Mouse (Mus musculus) small intestine, adult 2 months (tissue): ENCODE results near the gene Ptprk. TPM values are rescaled to one million over a fixed set of nuclear protein-coding genes. Genes with fewer than 3 reads are reported as not detected.

Source experiments
- H3K27ac ChIP-seq: fragments of 200-500 bp; 2 replicates; pipeline ENCODE4 v1.5.1; 2012; ENCODE audit warnings: low read depth, low read length, control low read depth, inconsistent platforms; ENCODE audit not compliant: insufficient read depth
- H3K27me3 ChIP-seq: fragments of 200-500 bp; 2 replicates; pipeline ENCODE4 v1.6.1; 2012; ENCODE audit warnings: mild to moderate bottlenecking, moderate library complexity, low read length, inconsistent platforms; ENCODE audit not compliant: control insufficient read depth, insufficient read depth
- H3K36me3 ChIP-seq: fragments of 200-500 bp; 2 replicates; pipeline ENCODE4 v1.6.1; 2012; ENCODE audit warnings: mild to moderate bottlenecking, low read length, control low read depth, inconsistent platforms; ENCODE audit not compliant: control insufficient read depth, insufficient read depth
- H3K4me1 ChIP-seq: fragments of 200-500 bp; 2 replicates; pipeline ENCODE4 v1.6.1; 2012; ENCODE audit warnings: low read length, inconsistent platforms, mixed read lengths; ENCODE audit not compliant: control insufficient read depth, insufficient read depth, insufficient read length
- H3K4me3 ChIP-seq: fragments of 200-500 bp; 2 replicates; pipeline ENCODE4 v1.5.1; 2012; ENCODE audit warnings: low read depth, mild to moderate bottlenecking, control low read depth, inconsistent platforms, low read length, moderate library complexity
- CTCF ChIP-seq: fragments of 200-500 bp; IDR thresholded peaks from 2 replicates; pipeline ENCODE4 v1.5.1; 2012; ENCODE audit warnings: low read depth, mild to moderate bottlenecking, control low read depth, inconsistent platforms, low read length, moderate library complexity, mixed read lengths; ENCODE audit not compliant: insufficient replicate concordance, insufficient read length; ENCODE audit errors: extremely low read depth
- POLR2A ChIP-seq: fragments of 200-500 bp; IDR thresholded peaks from 2 replicates; pipeline ENCODE4 v1.6.1; 2012; ENCODE audit warnings: low read depth, mild to moderate bottlenecking, control low read depth, inconsistent platforms, low read length, moderate library complexity
- WGBS: fragments of 180-500 bp; shearing (Covaris S2); methylation state at CpG from one replicate; pipeline ENCODE4 v1.1.7; 2018; 5-methylcytosine and 5-hydroxymethylcytosine counted together
- polyA plus RNA-seq: library from polyadenylated mRNA; depleted of rRNA; stranded (reverse); fragments of >200 nt; gene quantifications from 2 replicates; pipeline ENCODE4 v1.2.3, GENCODE M21; 2012

The Ptprk gene
- polyA plus RNA-seq, 1 experiment: 11.3 TPM

DNA sequence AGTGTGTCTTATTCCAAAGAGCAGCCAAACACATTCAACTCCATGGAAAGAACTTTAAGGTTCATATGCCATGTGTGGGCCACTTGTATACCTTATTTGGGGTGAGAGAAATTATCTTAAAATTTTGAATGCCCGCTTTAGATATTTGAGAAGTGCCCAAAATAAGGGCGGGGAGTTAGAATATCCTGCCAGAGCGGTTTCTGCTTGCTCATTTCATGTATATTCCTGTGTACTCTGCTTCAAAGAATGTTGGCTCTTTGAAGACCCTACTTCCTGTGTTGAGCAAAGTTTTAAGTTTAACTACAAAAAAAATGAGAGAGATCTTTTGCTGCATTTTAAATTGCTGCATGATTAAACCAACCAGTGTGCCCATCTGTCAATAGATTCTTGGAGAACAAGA lies 492.8 kb downstream of the Ptprk start:
- Histone ChIP-seq H3K4me3 (no peak overlapping the region), H3K36me3 (peaks cover 7% of the 10 kb centered on the region; the same call in 1 of the 2 replicates), H3K27me3 (no peaks in the 10 kb centered on the region), H3K27ac (no peak overlapping the region), H3K4me1 (no peaks in the 10 kb centered on the region)
- WGBS: 93% methylated on average over 3 of the region's 3 CpGs
- TF ChIP-seq POLR2A: no peak
- no peak for TF ChIP-seq CTCF

GRCm38 (mm10) chr10:28568047-28568446 lies 493.4 kb downstream of the Ptprk start:
- H3K4me1 ChIP-seq: no peaks in the 10 kb centered on the region
- TF ChIP-seq CTCF (no peak), POLR2A (no peak)
- no peak overlapping the region for H3K27ac ChIP-seq
- WGBS: 91% methylated on average over 5 of the region's 5 CpGs
- no peak overlapping the region for H3K4me3 ChIP-seq
- H3K27me3 ChIP-seq: no peaks in the 10 kb centered on the region
- H3K36me3 ChIP-seq: peaks cover 7% of the 10 kb centered on the region; the same call in 1 of the 2 replicates

DNA sequence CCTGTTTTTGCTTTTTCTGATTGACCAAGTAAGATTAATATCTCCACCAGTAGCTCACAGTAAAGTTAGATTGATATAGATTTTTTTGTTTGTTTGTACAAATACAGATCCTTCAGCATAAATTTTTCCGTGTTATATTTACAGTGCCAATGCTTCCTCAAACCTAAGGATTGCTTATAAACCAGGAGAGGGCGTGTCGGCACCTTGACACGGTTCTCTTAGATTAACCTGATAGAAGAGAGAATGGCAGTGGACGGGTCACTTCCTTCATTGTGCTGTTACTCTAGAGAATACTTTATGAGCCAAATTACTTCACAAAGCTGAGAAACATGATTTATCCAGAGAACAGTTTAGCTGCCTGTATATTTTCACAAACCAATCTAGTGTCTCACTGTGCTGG lies 505.0 kb downstream of the Ptprk start:
- Histone ChIP-seq H3K27me3 (no peaks in the 10 kb centered on the region), H3K36me3 (peaks cover 12% of the 10 kb centered on the region), H3K4me1 (no peaks in the 10 kb centered on the region), H3K4me3 (no peak overlapping the region), H3K27ac (no peak overlapping the region)
- WGBS: 46% methylated on average over 5 of the region's 5 CpGs
- TF ChIP-seq POLR2A (no peak), CTCF (no peak)

- H3K36me3 ChIP-seq: peaks cover 21% of the 10 kb centered on the region; the same call in 1 of the 2 replicates
- H3K27ac ChIP-seq: no peak overlapping the region
- no peaks in the 10 kb centered on the region for H3K4me1 ChIP-seq
- TF ChIP-seq POLR2A (no peak), CTCF (no peak)
- H3K4me3 ChIP-seq: no peak overlapping the region
- 81% methylated on average over 4 of the region's 4 CpGs for WGBS
- no peaks in the 10 kb centered on the region for H3K27me3 ChIP-seq
Observed at GRCm38 (mm10) chr10:28586565-28587138, 512.0 kb downstream of the Ptprk start.

GRCm38 (mm10) chr10:28588401-28588800 lies 513.8 kb downstream of the Ptprk start:
- Histone ChIP-seq H3K36me3 (peaks cover 25% of the 10 kb centered on the region), H3K27ac (no peak overlapping the region), H3K4me1 (no peaks in the 10 kb centered on the region), H3K4me3 (no peak overlapping the region), H3K27me3 (no peaks in the 10 kb centered on the region)
- 87% methylated on average over 4 of the region's 4 CpGs for WGBS
- no peak for TF ChIP-seq POLR2A
- no peak for TF ChIP-seq CTCF

DNA sequence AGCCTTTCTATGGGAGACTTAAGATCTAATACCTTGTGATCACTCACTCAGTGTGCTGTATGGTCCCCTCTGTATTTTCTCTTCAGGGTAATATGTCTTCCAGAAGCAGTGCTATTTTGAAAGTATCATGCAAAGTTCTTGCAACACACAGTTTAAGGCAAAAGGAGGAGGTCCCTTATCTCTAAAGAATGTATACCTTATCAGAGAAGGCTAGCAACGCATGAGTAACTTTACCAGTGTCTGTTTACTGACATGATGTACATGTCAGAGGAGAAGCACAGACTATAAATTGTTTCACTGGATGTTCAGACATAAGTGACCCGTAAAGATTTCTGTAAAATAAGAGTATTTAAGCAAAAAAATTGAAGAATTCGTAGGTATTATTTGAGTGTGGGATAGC lies 516.2 kb downstream of the Ptprk start:
- WGBS: 79% methylated on average over 3 of the region's 3 CpGs
- Histone ChIP-seq H3K27ac (no peak overlapping the region), H3K27me3 (no peaks in the 10 kb centered on the region), H3K36me3 (peaks cover 27% of the 10 kb centered on the region), H3K4me1 (no peaks in the 10 kb centered on the region), H3K4me3 (no peak overlapping the region)
- TF ChIP-seq POLR2A (no peak), CTCF (no peak)

DNA sequence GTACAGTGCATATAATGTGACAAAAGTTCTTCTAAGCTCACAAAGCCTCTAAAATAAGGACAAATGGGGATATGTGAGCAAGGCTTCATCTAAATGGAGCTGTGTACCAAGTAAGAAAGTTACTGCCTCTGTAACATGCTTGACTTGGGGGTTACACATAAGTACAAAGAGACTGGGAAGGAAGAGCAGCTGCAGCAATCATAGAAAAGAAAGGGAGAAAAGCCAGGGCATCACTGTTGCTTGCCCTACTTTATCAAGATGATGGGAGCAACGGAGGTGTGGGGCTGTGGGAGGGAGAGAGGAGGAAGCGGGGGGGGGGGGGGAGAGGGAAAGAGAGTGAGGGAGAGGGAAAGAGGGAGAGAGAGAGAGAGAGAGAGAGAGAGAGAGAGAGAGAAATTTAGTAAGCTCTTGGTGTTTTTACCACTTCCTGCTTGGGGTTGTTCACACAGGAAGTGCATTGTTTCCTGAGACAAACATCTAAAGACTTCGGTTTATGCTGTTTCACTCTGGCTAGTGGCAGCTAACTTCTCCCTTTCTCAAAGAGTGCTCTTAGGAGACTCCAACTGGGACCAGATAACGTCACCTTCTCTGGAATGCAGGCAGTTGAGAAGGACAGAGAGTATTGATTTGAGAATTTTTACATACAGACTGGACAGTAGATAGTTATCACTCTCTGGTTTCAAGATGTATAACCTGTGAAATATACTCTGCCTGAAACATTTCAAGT lies 519.1 kb downstream of the Ptprk start:
- H3K36me3 ChIP-seq: peaks cover 16% of the 10 kb centered on the region
- no peaks in the 10 kb centered on the region for H3K27me3 ChIP-seq
- TF ChIP-seq POLR2A (no peak), CTCF (no peak)
- H3K4me1 ChIP-seq: no peaks in the 10 kb centered on the region
- WGBS: 64% methylated on average over 4 of the region's 4 CpGs
- no peak overlapping the region for H3K27ac ChIP-seq
- H3K4me3 ChIP-seq: no peak overlapping the region
